Mouse (Mus musculus) heart, postnatal 0 days (tissue): Measurements from ENCODE around the gene Gm28043.

Source experiments
- CTCF ChIP-seq: IDR thresholded peaks from 2 replicates; pipeline ENCODE4 v1.5.1; 2016; ENCODE audit warnings: antibody characterized with exemption, control low read depth, low read depth
- EP300 ChIP-seq: IDR thresholded peaks from 2 replicates; pipeline ENCODE4 v1.6.1; 2016; ENCODE audit warnings: antibody characterized with exemption, low read depth

GRCm38 (mm10) chr17:29642219-29642618, 27.5 kb downstream of the Gm28043 start:
- TF ChIP-seq CTCF (no peak), EP300 (no peak)
